Mouse (Mus musculus): ENCODE results near the gene Gatb.

DNA sequence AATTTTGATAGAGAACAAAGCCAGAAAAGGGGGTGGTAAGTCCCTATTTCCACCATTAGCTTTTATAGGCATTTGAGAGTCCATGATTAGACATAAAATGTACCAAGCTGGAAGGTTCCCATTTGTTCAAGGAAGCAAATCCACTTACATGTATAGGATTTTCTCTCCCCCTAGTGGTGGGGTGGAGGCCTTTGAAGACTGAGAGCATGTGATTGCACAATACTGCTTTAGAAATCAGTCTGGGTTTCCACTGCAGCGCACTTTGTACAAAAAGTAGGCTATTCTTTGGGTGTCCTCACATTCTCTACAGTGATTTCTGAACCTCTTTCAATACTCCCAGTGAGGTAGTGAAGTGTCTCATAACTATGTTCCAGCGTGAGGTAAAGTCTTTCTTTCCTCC is 2.6 kb upstream of the Gatb start:
- TF ChIP-seq POLR2A (IDR thresholded peaks at IDR 0.05; ENCODE audit: borderline replicate concordance, insufficient read depth, low read length) (no peak), CTCF (IDR thresholded peaks at IDR 0.05; ENCODE audit: borderline replicate concordance, insufficient read depth, low read depth, low read length) (peak; percentile 48; the same call in 1 of the 2 replicates)

Data from cerebellum, adult 2 months (tissue).